ENCODE assay signal across 9 mouse cellular contexts in genomic region chr13:98633641-98634484, GRCm38 (mm10). TPM values are rescaled to one million over a fixed set of nuclear protein-coding genes. Genes with fewer than 3 reads are reported as not detected.
A peak's percentile ranks its signal among the peaks of the same experiment; 100 is the strongest.
DNase-seq lines count a peak whose midpoint lies in the region; ATAC-seq and TF ChIP-seq lines count a peak whose summit lies in the region.
"Had no signal": no experiment of that assay in that cellular context is flagged by ENCODE, and none has a peak within 500 bp of the region (broad histone marks: within the 10 kb centered on the region; RNA-seq: fewer than 3 reads in every experiment).

No protein-coding gene starts in this region.

- H3K9ac ChIP-seq in hindbrain, embryonic 16.5 days (ENCODE audit: low read depth, low read length), result no peak overlapping the region
- no peak overlapping the region for H3K9ac ChIP-seq in forebrain, postnatal 0 days
- H3K9ac ChIP-seq: hindbrain, embryonic 15.5 days had no signal

- no peak for TF ChIP-seq CTCF in forebrain, postnatal 0 days (IDR thresholded peaks at IDR 0.05; ENCODE audit: low read depth)

- H3K36me3 ChIP-seq in hindbrain, embryonic 10.5 days, result no peaks in the 10 kb centered on the region
- no peaks in the 10 kb centered on the region for H3K36me3 ChIP-seq in hindbrain, embryonic 16.5 days (ENCODE audit: control insufficient read depth, insufficient read depth, low read length)
- H3K36me3 ChIP-seq in forebrain, postnatal 0 days (ENCODE audit: insufficient read depth), result no peaks in the 10 kb centered on the region
- H3K36me3 ChIP-seq: hindbrain, embryonic 15.5 days had no signal

- peaks cover 19% of the 10 kb centered on the region for H3K4me1 ChIP-seq in hindbrain, embryonic 10.5 days (replicated peaks)
- no peaks in the 10 kb centered on the region for H3K4me1 ChIP-seq in hindbrain, embryonic 16.5 days (ENCODE audit: control insufficient read depth, insufficient read depth, low read depth, low read length)
- no peaks in the 10 kb centered on the region for H3K4me1 ChIP-seq in forebrain, postnatal 0 days (ENCODE audit: insufficient read depth)
- H3K4me1 ChIP-seq: hindbrain, embryonic 15.5 days had no signal

- no peak for ATAC-seq in hindbrain, embryonic 16.5 days
- no peak for ATAC-seq in erythroid progenitor cell, adult 5-6 weeks (replicated peaks; ENCODE audit: low FRiP score, poor library complexity, severe bottlenecking)
- ATAC-seq in forebrain, postnatal 0 days, result no peak

- 61% methylated on average over 6 of the region's 6 CpGs for WGBS in hindbrain, embryonic 10.5 days
- 65% methylated on average over 6 of the region's 6 CpGs for WGBS in hindbrain, embryonic 16.5 days
- WGBS in forebrain, postnatal 0 days, result 62% methylated on average over 6 of the region's 6 CpGs

- no peak overlapping the region for H3K4me3 ChIP-seq in hindbrain, embryonic 10.5 days
- no peak overlapping the region for H3K4me3 ChIP-seq in hindbrain, embryonic 16.5 days (ENCODE audit: low read length)
- H3K4me3 ChIP-seq in forebrain, postnatal 0 days (ENCODE audit: low read depth, low read length), result no peak overlapping the region
- H3K4me3 ChIP-seq: hindbrain, embryonic 15.5 days had no signal

- peaks cover 13% of the 10 kb centered on the region; the same call in 1 of the 2 replicates for H3K27me3 ChIP-seq in hindbrain, embryonic 10.5 days (ENCODE audit: insufficient read depth, poor library complexity, severe bottlenecking)
- no peaks in the 10 kb centered on the region for H3K27me3 ChIP-seq in hindbrain, embryonic 16.5 days (replicated peaks; ENCODE audit: control insufficient read depth, insufficient read depth, low read length)
- no peaks in the 10 kb centered on the region for H3K27me3 ChIP-seq in forebrain, postnatal 0 days (ENCODE audit: insufficient read depth, low read length)
- H3K27me3 ChIP-seq: hindbrain, embryonic 15.5 days had no signal

- no peaks in the 10 kb centered on the region for H3K9me3 ChIP-seq in hindbrain, embryonic 10.5 days
- H3K9me3 ChIP-seq in hindbrain, embryonic 16.5 days (ENCODE audit: control insufficient read depth, low read length), result no peaks in the 10 kb centered on the region
- H3K9me3 ChIP-seq in forebrain, postnatal 0 days (ENCODE audit: low read length), result no peaks in the 10 kb centered on the region
- H3K9me3 ChIP-seq: hindbrain, embryonic 15.5 days had no signal

- no peak overlapping the region for H3K4me2 ChIP-seq in hindbrain, embryonic 16.5 days (ENCODE audit: low read length)
- no peak overlapping the region for H3K4me2 ChIP-seq in forebrain, postnatal 0 days (ENCODE audit: low read depth)
- H3K4me2 ChIP-seq: hindbrain, embryonic 15.5 days had no signal

- no peak overlapping the region for H3K27ac ChIP-seq in hindbrain, embryonic 10.5 days
- H3K27ac ChIP-seq in hindbrain, embryonic 16.5 days (ENCODE audit: low read depth, low read length), result no peak overlapping the region
- no peak overlapping the region for H3K27ac ChIP-seq in forebrain, postnatal 0 days (ENCODE audit: low read depth, low read length)
- H3K27ac ChIP-seq: hindbrain, embryonic 15.5 days had no signal

- peak; percentile 23 for DNase-seq in hindbrain, embryonic 10.5 days (ENCODE audit: low spot score)
- peak; percentile 26 for DNase-seq in thymus, postnatal 4 days
- DNase-seq in thymus, postnatal 14 days, result no peak
- DNase-seq in layer of hippocampus, adult 9-11 months, result peak; percentile 39
- no peak for DNase-seq in gastrocnemius, postnatal 25 days
- no peak for DNase-seq in forebrain, postnatal 0 days

RNA-seq across cellular contexts. Expression of gene Tmem174, which starts 3.3 kb away (rescaled TPM):
- polyA plus RNA-seq in hindbrain, embryonic 10.5 days (2016; fragmentation: Nextera tagmentation; extraction: Ambion mirVana), result not detected in 2 replicates
- 0.06 TPM in 1 of 2 replicates, not detected in the other for polyA plus RNA-seq in hindbrain, embryonic 16.5 days (2015; fragmentation: Nextera tagmentation; extraction: Ambion mirVana)
- total RNA-seq in erythroid progenitor cell, adult 5-6 weeks (2015; ENCODE audit: low replicate concordance), result not detected in 2 replicates
- total RNA-seq in erythroid progenitor cell, adult 5-6 weeks (2017; ENCODE audit: low replicate concordance), result not detected in 2 replicates
- not detected for total RNA-seq in gastrocnemius, postnatal 25 days (2021)
- 0.10 TPM in 1 of 2 replicates, not detected in the other for total RNA-seq in forebrain, postnatal 0 days (2014; rRNA removed)
- polyA plus RNA-seq in forebrain, postnatal 0 days (2015; fragmentation: Nextera tagmentation; extraction: Ambion mirVana), result not detected in 2 replicates
- polyA plus RNA-seq: hindbrain, embryonic 15.5 days had no signal

Comparison
In these comparisons a context has a peak if more than half of its experiments do, and no peak if none do; other contexts are left out.
1. DNase-seq: peak in hindbrain, embryonic 10.5 days (single experiment), thymus, postnatal 4 days (single experiment) and layer of hippocampus, adult 9-11 months (single experiment); none in thymus, postnatal 14 days (single experiment), gastrocnemius, postnatal 25 days (single experiment) and forebrain, postnatal 0 days (single experiment).